Mouse (Mus musculus): Measurements from ENCODE around the gene Fam181b. TPM values are rescaled to one million over a fixed set of nuclear protein-coding genes. Genes with fewer than 3 reads are reported as not detected.

Fam181b gene
- polyA plus RNA-seq, 1 experiment from 2014 or later, result 34.3 TPM

- Histone ChIP-seq H3K9ac (ENCODE audit: low read depth, low read length) (no peak overlapping the region), H3K4me1 (replicated peaks; ENCODE audit: control insufficient read depth, insufficient read depth, low read length) (no peaks in the 10 kb centered on the region), H3K27me3 (ENCODE audit: control insufficient read depth, insufficient read depth, low read length) (no peaks in the 10 kb centered on the region), H3K27ac (ENCODE audit: low read depth, low read length) (peak overlapping the region; percentile 80), H3K4me2 (replicated peaks; ENCODE audit: low read depth, low read length) (0 out of 2 replicates have a peak overlapping the region, but pooled peaks have one; percentile 4), H3K9me3 (ENCODE audit: control insufficient read depth, low read length) (no peaks in the 10 kb centered on the region), H3K36me3 (ENCODE audit: control insufficient read depth, insufficient read depth, low read length) (no peaks in the 10 kb centered on the region), H3K4me3 (ENCODE audit: low read depth, low read length) (no peak overlapping the region)
- peak; percentile 95 for ATAC-seq (ENCODE audit: low FRiP score)
- 23% methylated on average over 6 of the region's 6 CpGs for WGBS
- DNase-seq (ENCODE audit: low spot score), result peak; percentile 54
These were observed 17.5 kb upstream of the Fam181b start for GRCm38 (mm10) chr7:93062189-93062588.

GRCm38 (mm10) chr7:93067464-93068015, 12.1 kb upstream of the Fam181b start:
- Histone ChIP-seq H3K9ac (ENCODE audit: low read depth, low read length) (no peak overlapping the region), H3K27me3 (ENCODE audit: control insufficient read depth, insufficient read depth, low read length) (no peaks in the 10 kb centered on the region), H3K36me3 (ENCODE audit: control insufficient read depth, insufficient read depth, low read length) (no peaks in the 10 kb centered on the region), H3K4me3 (ENCODE audit: low read depth, low read length) (no peak overlapping the region), H3K9me3 (ENCODE audit: control insufficient read depth, low read length) (no peaks in the 10 kb centered on the region), H3K4me1 (replicated peaks; ENCODE audit: control insufficient read depth, insufficient read depth, low read length) (no peaks in the 10 kb centered on the region), H3K4me2 (replicated peaks; ENCODE audit: low read depth, low read length) (no peak overlapping the region), H3K27ac (ENCODE audit: low read depth, low read length) (no peak overlapping the region)
- 55% methylated on average over 7 of the region's 7 CpGs for WGBS
- ATAC-seq (ENCODE audit: low FRiP score) (peak; percentile 11; the same call in 1 of the 2 replicates), DNase-seq (ENCODE audit: low spot score) (no peak)

GRCm38 (mm10) chr7:93076435-93076960, 3.2 kb upstream of the Fam181b start:
- H3K9me3 ChIP-seq (ENCODE audit: control insufficient read depth, low read length), result no peaks in the 10 kb centered on the region
- H3K9ac ChIP-seq (ENCODE audit: low read depth, low read length), result no peak overlapping the region
- H3K36me3 ChIP-seq (ENCODE audit: control insufficient read depth, insufficient read depth, low read length), result no peaks in the 10 kb centered on the region
- no peak overlapping the region for H3K27ac ChIP-seq (ENCODE audit: low read depth, low read length)
- H3K4me2 ChIP-seq (replicated peaks; ENCODE audit: low read depth, low read length), result no peak overlapping the region
- DNase-seq (ENCODE audit: low spot score) (peak; percentile 40), ATAC-seq (ENCODE audit: low FRiP score) (no peak)
- no peaks in the 10 kb centered on the region for H3K27me3 ChIP-seq (ENCODE audit: control insufficient read depth, insufficient read depth, low read length)
- H3K4me3 ChIP-seq (ENCODE audit: low read depth, low read length), result no peak overlapping the region
- H3K4me1 ChIP-seq (replicated peaks; ENCODE audit: control insufficient read depth, insufficient read depth, low read length), result peaks cover under 1% of the 10 kb centered on the region; the same call in 1 of the 2 replicates
- 5% methylated on average over 6 of the region's 6 CpGs for WGBS

- ATAC-seq (ENCODE audit: low FRiP score), result no peak; the same call in 1 of the 2 replicates
- 24% methylated on average over 7 of the region's 7 CpGs for WGBS
- H3K9ac ChIP-seq (ENCODE audit: low read depth, low read length), result no peak overlapping the region
- H3K9me3 ChIP-seq (ENCODE audit: control insufficient read depth, low read length), result no peaks in the 10 kb centered on the region
- H3K4me1 ChIP-seq (replicated peaks; ENCODE audit: control insufficient read depth, insufficient read depth, low read length), result peaks cover 2% of the 10 kb centered on the region; the same call in 1 of the 2 replicates
- H3K27me3 ChIP-seq (ENCODE audit: control insufficient read depth, insufficient read depth, low read length), result no peaks in the 10 kb centered on the region
- H3K4me2 ChIP-seq (replicated peaks; ENCODE audit: low read depth, low read length), result peak overlapping the region; percentile 67
- H3K27ac ChIP-seq (ENCODE audit: low read depth, low read length), result no peak overlapping the region; the same call in 1 of the 2 replicates
- DNase-seq (ENCODE audit: low spot score), result no peak
- no peaks in the 10 kb centered on the region for H3K36me3 ChIP-seq (ENCODE audit: control insufficient read depth, insufficient read depth, low read length)
- peak overlapping the region; percentile 68 for H3K4me3 ChIP-seq (ENCODE audit: low read depth, low read length)
These were observed 263 bp upstream of the Fam181b start for GRCm38 (mm10) chr7:93079420-93079784.

- Histone ChIP-seq H3K36me3 (ENCODE audit: control insufficient read depth, insufficient read depth, low read length) (no peaks in the 10 kb centered on the region), H3K4me2 (replicated peaks; ENCODE audit: low read depth, low read length) (peak overlapping the region; percentile 67), H3K4me1 (replicated peaks; ENCODE audit: control insufficient read depth, insufficient read depth, low read length) (peaks cover 2% of the 10 kb centered on the region; the same call in 1 of the 2 replicates), H3K4me3 (ENCODE audit: low read depth, low read length) (peak overlapping the region; percentile 68), H3K27ac (ENCODE audit: low read depth, low read length) (peak overlapping the region; percentile 78), H3K9me3 (ENCODE audit: control insufficient read depth, low read length) (no peaks in the 10 kb centered on the region), H3K27me3 (ENCODE audit: control insufficient read depth, insufficient read depth, low read length) (no peaks in the 10 kb centered on the region), H3K9ac (ENCODE audit: low read depth, low read length) (peak overlapping the region; percentile 74)
- DNase-seq (ENCODE audit: low spot score), result no peak
- peak; percentile 20 for ATAC-seq (ENCODE audit: low FRiP score)
- under 1% methylated on average over 43 of the region's 45 CpGs for WGBS
These were observed 1.2 kb downstream of the Fam181b start for GRCm38 (mm10) chr7:93080731-93081430.

- H3K36me3 ChIP-seq (ENCODE audit: control insufficient read depth, insufficient read depth, low read length), result no peaks in the 10 kb centered on the region
- no peak overlapping the region; the same call in 1 of the 2 replicates for H3K4me3 ChIP-seq (ENCODE audit: low read depth, low read length)
- H3K27me3 ChIP-seq (ENCODE audit: control insufficient read depth, insufficient read depth, low read length), result no peaks in the 10 kb centered on the region
- H3K9me3 ChIP-seq (ENCODE audit: control insufficient read depth, low read length), result no peaks in the 10 kb centered on the region
- H3K4me2 ChIP-seq (replicated peaks; ENCODE audit: low read depth, low read length), result peak overlapping the region; percentile 24; the same call in 1 of the 2 replicates
- H3K27ac ChIP-seq (ENCODE audit: low read depth, low read length), result peak overlapping the region; percentile 69; the same call in 1 of the 2 replicates
- H3K4me1 ChIP-seq (replicated peaks; ENCODE audit: control insufficient read depth, insufficient read depth, low read length), result peaks cover 5% of the 10 kb centered on the region; the same call in 1 of the 2 replicates
- peak; percentile 56 for DNase-seq (ENCODE audit: low spot score)
- peak overlapping the region; percentile 50 for H3K9ac ChIP-seq (ENCODE audit: low read depth, low read length)
- ATAC-seq (ENCODE audit: low FRiP score), result peak; percentile 78
- 7% methylated on average over 11 of the region's 11 CpGs for WGBS
These were observed 13.8 kb downstream of the Fam181b start for GRCm38 (mm10) chr7:93093371-93094058.

GRCm38 (mm10) chr7:93095511-93095910, 15.8 kb downstream of the Fam181b start:
- Histone ChIP-seq H3K9ac (ENCODE audit: low read depth, low read length) (no peak overlapping the region), H3K36me3 (ENCODE audit: control insufficient read depth, insufficient read depth, low read length) (no peaks in the 10 kb centered on the region), H3K4me2 (replicated peaks; ENCODE audit: low read depth, low read length) (peak overlapping the region; percentile 25; the same call in 1 of the 2 replicates), H3K4me1 (replicated peaks; ENCODE audit: control insufficient read depth, insufficient read depth, low read length) (peaks cover 5% of the 10 kb centered on the region; the same call in 1 of the 2 replicates), H3K27ac (ENCODE audit: low read depth, low read length) (no peak overlapping the region), H3K9me3 (ENCODE audit: control insufficient read depth, low read length) (no peaks in the 10 kb centered on the region), H3K27me3 (ENCODE audit: control insufficient read depth, insufficient read depth, low read length) (no peaks in the 10 kb centered on the region), H3K4me3 (ENCODE audit: low read depth, low read length) (no peak overlapping the region)
- DNase-seq (ENCODE audit: low spot score) (peak; percentile 68), ATAC-seq (ENCODE audit: low FRiP score) (peak; percentile 81)
- 5% methylated on average over 8 of the region's 8 CpGs for WGBS

- Histone ChIP-seq H3K36me3 (ENCODE audit: control insufficient read depth, insufficient read depth, low read length) (no peaks in the 10 kb centered on the region), H3K4me2 (replicated peaks; ENCODE audit: low read depth, low read length) (no peak overlapping the region), H3K9ac (ENCODE audit: low read depth, low read length) (no peak overlapping the region), H3K4me3 (ENCODE audit: low read depth, low read length) (no peak overlapping the region), H3K4me1 (replicated peaks; ENCODE audit: control insufficient read depth, insufficient read depth, low read length) (no peaks in the 10 kb centered on the region), H3K9me3 (ENCODE audit: control insufficient read depth, low read length) (no peaks in the 10 kb centered on the region), H3K27me3 (ENCODE audit: control insufficient read depth, insufficient read depth, low read length) (no peaks in the 10 kb centered on the region), H3K27ac (ENCODE audit: low read depth, low read length) (no peak overlapping the region)
- WGBS, result 88% methylated on average over 2 of the region's 2 CpGs
- DNase-seq (ENCODE audit: low spot score) (no peak), ATAC-seq (ENCODE audit: low FRiP score) (no peak)
These were observed 25.2 kb downstream of the Fam181b start for GRCm38 (mm10) chr7:93104776-93105340.
